Mouse (Mus musculus) thymus, adult 2 months (tissue): ENCODE data around the gene Fras1.

ENCODE experiments used
- CTCF ChIP-seq: fragments of 200-500 bp; IDR thresholded peaks from 2 replicates; pipeline ENCODE4 v1.5.1; 2012; ENCODE audit warnings: mild to moderate bottlenecking, control low read depth, low read length, moderate library complexity, borderline replicate concordance; ENCODE audit not compliant: control insufficient read depth, poor library complexity, insufficient read depth; ENCODE audit errors: extremely low read depth
- POLR2A ChIP-seq: fragments of 200-500 bp; IDR thresholded peaks from 2 replicates; pipeline ENCODE4 v1.6.1; 2012; ENCODE audit warnings: mild to moderate bottlenecking, low read length, control low read depth, moderate library complexity; ENCODE audit not compliant: control insufficient read depth, poor library complexity, insufficient read depth; ENCODE audit errors: extremely low read depth

DNA sequence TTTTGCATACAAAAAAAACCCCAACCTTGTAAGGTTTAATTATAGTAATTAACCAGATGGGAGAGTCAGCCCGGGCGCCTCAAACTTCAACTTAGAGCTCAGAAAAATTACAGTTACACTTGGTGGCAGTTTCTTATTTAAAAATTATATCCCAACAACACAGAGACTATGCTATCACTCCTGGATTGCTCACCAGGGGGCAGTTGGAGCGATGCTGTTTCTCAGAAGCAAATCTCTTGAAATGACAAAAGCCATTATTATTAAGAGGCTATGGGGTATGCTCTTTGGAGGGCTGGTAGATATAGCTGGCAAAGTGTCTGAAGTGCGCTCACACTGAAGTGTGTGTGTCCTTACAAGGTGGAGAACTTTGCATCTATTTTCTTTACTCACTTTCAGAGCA, 2.5 kb downstream of the Fras1 start:
- TF ChIP-seq CTCF (no peak), POLR2A (no peak)
